Mouse (Mus musculus) adrenal gland, adult 2 months (tissue): ENCODE results near the gene Mfap5. TPM values are rescaled to one million over a fixed set of nuclear protein-coding genes. Genes with fewer than 3 reads are reported as not detected.
A peak's percentile ranks its signal among the peaks of the same experiment; 100 is the strongest.
"Not testable (repeated sequence)": the region's sequence is repeated elsewhere in the genome, so short reads cannot be mapped to it uniquely, and the experiment has no call there.

Source experiments
- DNase-seq: peaks from one replicate; pipeline ENCODE4 v3.0.0; 2021
- long read RNA-seq: library from polyadenylated mRNA; stranded (forward); transcript quantifications from one replicate; pipeline ENCODE4 v2.0.0, GENCODE M21; 2021
- polyA plus RNA-seq: library from polyadenylated mRNA; depleted of rRNA; stranded (reverse); fragments of >200 nt; gene quantifications from 2 replicates; pipeline ENCODE4 v1.2.3, GENCODE M21; 2012; rRNA removed
- total RNA-seq, 2 experiments: library from RNA; stranded (reverse); gene quantifications; 2 replicates each; pipeline ENCODE4 v1.2.3; 2021

Gene Mfap5
- 10 to 100 TPM; 15.5 to 22.6 TPM for total RNA-seq
- 38.2 and 38.8 TPM in 2 replicates for polyA plus RNA-seq
- long read RNA-seq, transcript Mfap5-207 (10 exons, 1,506 nt) = major isoform, 16 of 20 reads
- long read RNA-seq, partial matches to known transcripts = 0 of 20 reads
- long read RNA-seq, other reads (novel, unspliced or antisense) = 3 of 20 reads

GRCm38 (mm10) chr6:122505545-122505944 is at the start of gene Mfap5:
TSS of gene Mfap5 (plus strand) at chr6:122505845.
- DNase-seq = no peak

GRCm38 (mm10) chr6:122458946-122459693 is 46.5 kb upstream of the Mfap5 start:
- DNase-seq = no peak

- peak; percentile 14 for DNase-seq
Measured at GRCm38 (mm10) chr6:122466092-122466713, 39.4 kb upstream of the Mfap5 start.

- no peak for DNase-seq
Measured at GRCm38 (mm10) chr6:122469030-122469640, 36.5 kb upstream of the Mfap5 start.

GRCm38 (mm10) chr6:122470240-122470639 is 35.4 kb upstream of the Mfap5 start:
- no peak for DNase-seq

GRCm38 (mm10) chr6:122471461-122471860 is 34.2 kb upstream of the Mfap5 start:
- not testable (repeated sequence) for DNase-seq

GRCm38 (mm10) chr6:122478062-122478461 is 27.6 kb upstream of the Mfap5 start:
- no peak for DNase-seq

GRCm38 (mm10) chr6:122485401-122486296 is 20.0 kb upstream of the Mfap5 start:
- peak; percentile 19 for DNase-seq

- DNase-seq = no peak
Measured at GRCm38 (mm10) chr6:122486297-122487117, 19.1 kb upstream of the Mfap5 start.

GRCm38 (mm10) chr6:122490929-122491512 is 14.6 kb upstream of the Mfap5 start:
- DNase-seq = no peak

- peak; percentile 86 for DNase-seq
Measured at GRCm38 (mm10) chr6:122491557-122491956, 14.1 kb upstream of the Mfap5 start.

GRCm38 (mm10) chr6:122492479-122492878 is 13.2 kb upstream of the Mfap5 start:
- no peak for DNase-seq

- DNase-seq = peak; percentile 26
Measured at GRCm38 (mm10) chr6:122493799-122494472, 11.7 kb upstream of the Mfap5 start.

GRCm38 (mm10) chr6:122495082-122495881 is 10.4 kb upstream of the Mfap5 start:
- peak; percentile 35 for DNase-seq

- no peak for DNase-seq
Measured at GRCm38 (mm10) chr6:122496501-122496900, 9.1 kb upstream of the Mfap5 start.

- DNase-seq = no peak
Measured at GRCm38 (mm10) chr6:122498661-122499060, 7.0 kb upstream of the Mfap5 start, which contains the start of gene Rimklb. TSS of gene Rimklb (minus strand) at chr6:122498761.

GRCm38 (mm10) chr6:122505041-122505440 is 604 bp upstream of the Mfap5 start:
- no peak for DNase-seq

GRCm38 (mm10) chr6:122508494-122508893 is 2.8 kb downstream of the Mfap5 start:
- no peak for DNase-seq
